Mouse (Mus musculus): ENCODE measurements around the gene Cflar. TPM values are rescaled to one million over a fixed set of nuclear protein-coding genes. Genes with fewer than 3 reads are reported as not detected.
A peak's percentile ranks its signal among the peaks of the same experiment; 100 is the strongest.
"Not testable (repeated sequence)": the region's sequence is repeated elsewhere in the genome, so short reads cannot be mapped to it uniquely, and the experiment has no call there.

The Cflar gene
- polyA plus RNA-seq (2015; fragmentation: Nextera tagmentation; extraction: Ambion mirVana) = 39.2 and 42.0 TPM in 2 replicates

DNA sequence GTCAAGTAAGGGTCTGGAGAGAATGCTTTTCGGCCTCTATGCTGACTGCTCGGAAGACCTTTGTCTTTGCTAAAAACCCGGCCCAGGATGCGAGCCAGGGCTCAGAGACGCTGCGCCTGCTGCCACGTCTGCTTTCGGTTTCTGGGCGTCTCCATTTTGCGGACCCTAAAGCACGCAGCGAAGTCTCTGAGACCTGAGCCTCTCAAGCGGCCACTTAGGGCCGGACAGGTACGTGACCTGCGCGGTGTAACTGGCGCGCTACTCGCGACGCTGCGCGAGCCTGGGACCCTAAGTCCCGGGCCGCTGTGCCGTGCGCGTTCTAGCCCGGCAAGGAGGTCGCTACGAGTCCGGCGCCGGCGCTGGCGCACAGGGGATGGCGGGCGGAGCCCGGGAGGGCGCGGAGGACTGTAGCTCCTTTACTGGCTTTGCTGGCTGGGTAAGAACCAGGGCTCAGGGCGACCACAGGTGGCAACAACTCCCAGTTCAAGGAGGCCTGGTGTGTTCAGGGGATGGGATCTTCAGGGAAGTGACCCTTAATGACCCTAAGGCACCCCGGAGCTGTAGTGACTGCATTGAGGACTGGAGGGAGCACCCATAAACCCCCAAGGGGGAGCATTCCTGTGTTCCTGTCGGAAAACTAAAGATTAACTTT, at the start of gene Cflar:
Gene Cflar, plus strand, starts transcription at position 144 of the 652 bp plus-strand sequence.
- peaks cover 22% of the 10 kb centered on the region for H3K4me1 ChIP-seq (ENCODE audit: control insufficient read depth, insufficient read depth, low read length)
- H3K4me3 ChIP-seq (ENCODE audit: low read length) = peak within 1 kb of the TSS; percentile 87
- peaks cover 13% of the 10 kb centered on the region for H3K36me3 ChIP-seq (ENCODE audit: control insufficient read depth, insufficient read depth)
- WGBS = under 1% methylated on average over 44 of the region's 45 CpGs
- H3K9me3 ChIP-seq (replicated peaks; ENCODE audit: control insufficient read depth, low read length) = no peaks in the 10 kb centered on the region
- ATAC-seq (replicated peaks; ENCODE audit: extremely low read depth, insufficient read depth, low FRiP score) = peak; percentile 59
- peak within 1 kb of the TSS; percentile 100 for H3K27ac ChIP-seq (ENCODE audit: low read length)
- no peaks in the 10 kb centered on the region for H3K27me3 ChIP-seq (ENCODE audit: control insufficient read depth, insufficient read depth, low read length)
- peak within 1 kb of the TSS; percentile 95 for H3K9ac ChIP-seq (ENCODE audit: low read length)
- H3K4me2 ChIP-seq (ENCODE audit: low read depth, low read length) = peak within 1 kb of the TSS; percentile 67

DNA sequence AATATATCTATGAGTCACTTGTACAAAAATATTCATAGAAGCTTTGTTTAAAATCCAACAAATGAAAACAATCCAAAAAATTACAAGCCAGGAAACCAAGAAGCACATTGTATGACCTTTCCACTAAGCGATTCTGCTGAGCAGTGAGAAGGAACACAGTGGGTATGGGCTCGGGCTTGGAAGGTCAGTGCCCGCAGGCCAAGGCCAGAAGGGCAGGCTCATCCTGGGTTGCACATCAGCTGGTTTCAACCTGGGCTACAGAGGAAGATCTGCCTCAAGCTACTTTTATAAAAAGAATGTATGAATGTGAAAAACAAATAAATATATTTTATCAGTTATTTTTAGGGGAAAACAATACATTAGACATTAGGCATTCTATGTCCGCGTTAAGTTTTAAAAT, 48.6 kb upstream of the Cflar start:
- not testable (repeated sequence) for H3K4me2 ChIP-seq (ENCODE audit: low read depth, low read length); H3K4me1 ChIP-seq (ENCODE audit: control insufficient read depth, insufficient read depth, low read length); ATAC-seq (replicated peaks; ENCODE audit: extremely low read depth, insufficient read depth, low FRiP score); H3K36me3 ChIP-seq (ENCODE audit: control insufficient read depth, insufficient read depth); H3K9ac ChIP-seq (ENCODE audit: low read length); H3K27ac ChIP-seq (ENCODE audit: low read length); H3K9me3 ChIP-seq (replicated peaks; ENCODE audit: control insufficient read depth, low read length); H3K27me3 ChIP-seq (ENCODE audit: control insufficient read depth, insufficient read depth, low read length); H3K4me3 ChIP-seq (ENCODE audit: low read length)
- 86% methylated on average over 5 of the region's 5 CpGs for WGBS

- H3K4me3 ChIP-seq (ENCODE audit: low read length); H3K9me3 ChIP-seq (replicated peaks; ENCODE audit: control insufficient read depth, low read length); H3K9ac ChIP-seq (ENCODE audit: low read length); H3K27me3 ChIP-seq (ENCODE audit: control insufficient read depth, insufficient read depth, low read length); H3K4me1 ChIP-seq (ENCODE audit: control insufficient read depth, insufficient read depth, low read length); H3K36me3 ChIP-seq (ENCODE audit: control insufficient read depth, insufficient read depth); H3K27ac ChIP-seq (ENCODE audit: low read length); H3K4me2 ChIP-seq (ENCODE audit: low read depth, low read length); ATAC-seq (replicated peaks; ENCODE audit: extremely low read depth, insufficient read depth, low FRiP score): not testable (repeated sequence)
- 56% methylated on average over 3 of the region's 3 CpGs for WGBS
These were observed 47.9 kb upstream of the Cflar start for GRCm38 (mm10) chr1:58663365-58663764.

DNA sequence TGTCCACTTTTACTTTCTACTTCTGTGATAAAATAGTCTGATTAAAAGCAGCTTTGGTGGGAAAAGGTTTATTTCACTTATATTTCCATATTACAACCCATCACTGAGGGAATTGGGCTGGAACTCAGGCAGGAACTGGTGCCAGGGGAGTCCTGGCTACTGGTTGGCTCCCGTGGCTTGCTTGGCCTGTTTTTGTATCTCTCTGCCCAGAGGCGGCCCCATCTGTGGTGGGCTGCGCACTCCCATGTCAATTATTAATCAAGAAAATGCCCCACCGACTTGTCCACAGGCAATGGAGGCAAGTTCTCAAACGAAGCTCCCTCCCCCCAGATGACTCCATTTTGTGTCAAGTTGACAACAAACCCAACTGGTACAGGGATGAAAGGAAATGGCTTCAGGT, 43.1 kb upstream of the Cflar start:
- Histone ChIP-seq H3K4me2 (ENCODE audit: low read depth, low read length) (no peak overlapping the region), H3K27ac (ENCODE audit: low read length) (no peak overlapping the region), H3K4me1 (ENCODE audit: control insufficient read depth, insufficient read depth, low read length) (no peaks in the 10 kb centered on the region), H3K9me3 (replicated peaks; ENCODE audit: control insufficient read depth, low read length) (no peaks in the 10 kb centered on the region), H3K9ac (ENCODE audit: low read length) (no peak overlapping the region), H3K36me3 (ENCODE audit: control insufficient read depth, insufficient read depth) (no peaks in the 10 kb centered on the region), H3K4me3 (ENCODE audit: low read length) (no peak overlapping the region), H3K27me3 (ENCODE audit: control insufficient read depth, insufficient read depth, low read length) (no peaks in the 10 kb centered on the region)
- WGBS = 83% methylated on average over 5 of the region's 5 CpGs
- no peak for ATAC-seq (replicated peaks; ENCODE audit: extremely low read depth, insufficient read depth, low FRiP score)

- WGBS = 77% methylated on average over 3 of the region's 3 CpGs
- not testable (repeated sequence) for H3K36me3 ChIP-seq (ENCODE audit: control insufficient read depth, insufficient read depth); H3K27me3 ChIP-seq (ENCODE audit: control insufficient read depth, insufficient read depth, low read length); ATAC-seq (replicated peaks; ENCODE audit: extremely low read depth, insufficient read depth, low FRiP score); H3K9me3 ChIP-seq (replicated peaks; ENCODE audit: control insufficient read depth, low read length); H3K9ac ChIP-seq (ENCODE audit: low read length); H3K4me2 ChIP-seq (ENCODE audit: low read depth, low read length); H3K27ac ChIP-seq (ENCODE audit: low read length); H3K4me1 ChIP-seq (ENCODE audit: control insufficient read depth, insufficient read depth, low read length); H3K4me3 ChIP-seq (ENCODE audit: low read length)
These were observed 41.7 kb upstream of the Cflar start for GRCm38 (mm10) chr1:58669635-58670034.

DNA sequence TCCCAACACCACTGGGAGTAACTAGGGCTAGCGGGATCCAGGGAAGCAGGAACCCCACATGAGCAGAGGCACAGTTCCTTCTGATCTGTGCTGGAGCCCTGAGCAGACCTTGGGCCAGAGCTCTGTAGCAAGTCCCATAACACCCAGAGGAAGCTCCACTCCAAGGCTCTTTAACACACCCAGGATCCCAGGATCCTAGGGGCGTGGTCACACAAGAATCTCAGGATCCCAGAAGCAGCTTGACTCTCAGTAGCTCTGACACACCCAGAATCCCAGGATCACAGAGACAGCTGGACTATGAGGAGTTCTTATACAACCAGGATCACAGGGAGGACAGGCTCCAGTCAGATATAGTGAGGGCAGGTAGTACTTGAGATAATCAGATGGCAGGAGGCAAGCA, 39.2 kb upstream of the Cflar start:
- no peaks in the 10 kb centered on the region for H3K4me1 ChIP-seq (ENCODE audit: control insufficient read depth, insufficient read depth, low read length)
- no peak overlapping the region for H3K9ac ChIP-seq (ENCODE audit: low read length)
- WGBS = 82% methylated on average over 2 of the region's 2 CpGs
- no peaks in the 10 kb centered on the region for H3K36me3 ChIP-seq (ENCODE audit: control insufficient read depth, insufficient read depth)
- no peak overlapping the region for H3K27ac ChIP-seq (ENCODE audit: low read length)
- H3K9me3 ChIP-seq (replicated peaks; ENCODE audit: control insufficient read depth, low read length) = no peaks in the 10 kb centered on the region
- H3K4me2 ChIP-seq (ENCODE audit: low read depth, low read length) = no peak overlapping the region
- H3K4me3 ChIP-seq (ENCODE audit: low read length) = no peak overlapping the region
- ATAC-seq (replicated peaks; ENCODE audit: extremely low read depth, insufficient read depth, low FRiP score) = no peak
- H3K27me3 ChIP-seq (ENCODE audit: control insufficient read depth, insufficient read depth, low read length) = no peaks in the 10 kb centered on the region

- no peaks in the 10 kb centered on the region for H3K36me3 ChIP-seq (ENCODE audit: control insufficient read depth, insufficient read depth)
- H3K4me2 ChIP-seq (ENCODE audit: low read depth, low read length) = no peak overlapping the region
- no peaks in the 10 kb centered on the region for H3K27me3 ChIP-seq (ENCODE audit: control insufficient read depth, insufficient read depth, low read length)
- no peaks in the 10 kb centered on the region for H3K9me3 ChIP-seq (replicated peaks; ENCODE audit: control insufficient read depth, low read length)
- no peak overlapping the region for H3K27ac ChIP-seq (ENCODE audit: low read length)
- no peaks in the 10 kb centered on the region for H3K4me1 ChIP-seq (ENCODE audit: control insufficient read depth, insufficient read depth, low read length)
- WGBS = 75% methylated on average over 3 of the region's 3 CpGs
- no peak overlapping the region for H3K9ac ChIP-seq (ENCODE audit: low read length)
- H3K4me3 ChIP-seq (ENCODE audit: low read length) = no peak overlapping the region
- ATAC-seq (replicated peaks; ENCODE audit: extremely low read depth, insufficient read depth, low FRiP score) = no peak
These were observed 36.3 kb upstream of the Cflar start for GRCm38 (mm10) chr1:58675011-58675410.

GRCm38 (mm10) chr1:58677575-58677974, 33.7 kb upstream of the Cflar start:
- no peaks in the 10 kb centered on the region for H3K4me1 ChIP-seq (ENCODE audit: control insufficient read depth, insufficient read depth, low read length)
- no peak for ATAC-seq (replicated peaks; ENCODE audit: extremely low read depth, insufficient read depth, low FRiP score)
- no peak overlapping the region for H3K27ac ChIP-seq (ENCODE audit: low read length)
- H3K4me2 ChIP-seq (ENCODE audit: low read depth, low read length) = no peak overlapping the region
- H3K9me3 ChIP-seq (replicated peaks; ENCODE audit: control insufficient read depth, low read length) = no peaks in the 10 kb centered on the region
- whole genome bisulfite sequencing = 92% methylated on average over 1 of the region's 1 CpGs
- no peaks in the 10 kb centered on the region for H3K36me3 ChIP-seq (ENCODE audit: control insufficient read depth, insufficient read depth)
- H3K27me3 ChIP-seq (ENCODE audit: control insufficient read depth, insufficient read depth, low read length) = no peaks in the 10 kb centered on the region
- H3K9ac ChIP-seq (ENCODE audit: low read length) = no peak overlapping the region
- no peak overlapping the region for H3K4me3 ChIP-seq (ENCODE audit: low read length)

- ATAC-seq (replicated peaks; ENCODE audit: extremely low read depth, insufficient read depth, low FRiP score); H3K4me2 ChIP-seq (ENCODE audit: low read depth, low read length); H3K4me1 ChIP-seq (ENCODE audit: control insufficient read depth, insufficient read depth, low read length); H3K9me3 ChIP-seq (replicated peaks; ENCODE audit: control insufficient read depth, low read length); H3K4me3 ChIP-seq (ENCODE audit: low read length); H3K27ac ChIP-seq (ENCODE audit: low read length); H3K9ac ChIP-seq (ENCODE audit: low read length); H3K27me3 ChIP-seq (ENCODE audit: control insufficient read depth, insufficient read depth, low read length); H3K36me3 ChIP-seq (ENCODE audit: control insufficient read depth, insufficient read depth): not testable (repeated sequence)
- 30% methylated on average over 5 of the region's 5 CpGs for WGBS
These were observed 32.9 kb upstream of the Cflar start for GRCm38 (mm10) chr1:58678412-58678811.

Measured in heart, embryonic 16.5 days (tissue).